Comparison of ENCODE assay signal across 14 mouse cellular contexts in the genomic region with DNA sequence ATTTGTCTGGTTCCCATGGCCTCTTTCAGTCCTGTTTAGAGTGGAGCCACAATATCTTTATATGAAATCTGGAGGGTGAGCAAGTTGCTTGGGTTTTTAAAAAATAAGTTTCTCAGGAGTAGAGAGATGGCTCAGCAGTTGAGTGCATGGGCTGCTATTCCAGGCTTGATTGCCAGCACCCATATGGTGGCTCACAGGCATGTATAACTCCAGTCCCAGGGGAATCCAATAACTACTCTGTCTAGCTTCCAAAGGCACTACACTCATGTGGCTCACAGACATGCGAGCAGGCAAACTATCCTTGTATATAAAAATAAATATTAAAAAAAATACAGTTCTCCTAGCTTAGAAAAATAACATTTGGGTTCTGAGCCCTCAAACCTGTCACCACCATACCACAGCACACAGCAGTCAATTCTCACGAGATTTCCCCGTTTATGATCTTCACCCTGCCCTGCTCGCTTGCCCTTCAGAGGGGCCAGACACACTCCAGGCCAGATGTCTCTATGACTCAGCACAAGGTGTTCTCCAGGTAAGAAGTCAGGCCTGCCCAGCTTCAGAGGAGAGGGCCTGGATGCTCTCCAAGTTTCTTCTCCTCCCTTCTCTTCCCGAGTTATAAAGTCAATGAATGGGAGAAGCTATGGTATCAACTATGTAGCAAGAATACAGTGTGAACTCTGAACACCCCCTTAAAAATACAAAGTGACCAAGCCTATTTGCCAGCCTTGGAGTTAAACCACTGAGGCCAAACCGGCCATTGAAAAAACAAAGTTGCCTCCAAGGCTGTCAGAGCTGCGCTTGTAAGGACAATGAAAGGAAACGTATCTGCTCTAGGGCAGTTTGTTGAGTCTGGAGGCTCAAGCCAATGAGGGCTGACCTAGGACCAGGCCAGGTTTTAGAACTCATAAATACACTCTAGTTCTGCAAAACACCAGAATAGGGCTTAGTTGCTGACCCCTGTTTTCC. TPM values are rescaled to one million over a fixed set of nuclear protein-coding genes. Genes with fewer than 3 reads are reported as not detected.
DNase-seq lines count a peak whose midpoint lies in the region; ATAC-seq and TF ChIP-seq lines count a peak whose summit lies in the region.
"Had no signal": no experiment of that assay in that cellular context is flagged by ENCODE, and none has a peak within 500 bp of the region (broad histone marks: within the 10 kb centered on the region; RNA-seq: fewer than 3 reads in every experiment).

No protein-coding gene starts in this region.

- no peaks in the 10 kb centered on the region for H3K79me2 ChIP-seq in liver, adult 2 months (ENCODE audit: control insufficient read depth, insufficient read depth, low read length)

- 65% methylated on average over 8 of the region's 8 CpGs for WGBS in liver, adult 2 months
- 78% methylated on average over 8 of the region's 8 CpGs for WGBS in liver, embryonic 11.5 days
- 75% methylated on average over 8 of the region's 8 CpGs for WGBS in liver, embryonic 16.5 days (ENCODE audit: insufficient replicate concordance)

- no peak for DNase-seq in gastrocnemius, adult 2 months
- no peak for DNase-seq in gastrocnemius, adult 18-20 months (ENCODE audit: low spot score)
- DNase-seq in liver, adult 2 months (ENCODE audit: extremely low read depth, low read depth, low spot score) = peak; percentile 47
- no peak for DNase-seq in liver, embryonic 11.5 days (ENCODE audit: low spot score)
- DNase-seq in brain, embryonic 18.5 days (ENCODE audit: low read depth, low spot score) = peak; percentile 36
- no peak for DNase-seq in ovary, postnatal 14 days (ENCODE audit: low spot score)
- DNase-seq: adrenal gland, postnatal 25 days; cerebellum, adult 11-12 months; heart, postnatal 4 days; lung, embryonic 14.5 days had no signal

- H3K36me3 ChIP-seq in liver, adult 2 months (ENCODE audit: control insufficient read depth, insufficient read depth, low read length) = no peaks in the 10 kb centered on the region
- H3K36me3 ChIP-seq in liver, embryonic 11.5 days (ENCODE audit: control insufficient read depth, insufficient read depth, low read length) = peaks cover 2% of the 10 kb centered on the region
- H3K36me3 ChIP-seq in liver, embryonic 16.5 days (ENCODE audit: control insufficient read depth, insufficient read depth) = peaks cover 15% of the 10 kb centered on the region

- no peaks in the 10 kb centered on the region for H3K9me3 ChIP-seq in liver, embryonic 11.5 days (ENCODE audit: control insufficient read depth, low read length)
- H3K9me3 ChIP-seq in liver, embryonic 16.5 days (replicated peaks; ENCODE audit: control insufficient read depth, low read length) = no peaks in the 10 kb centered on the region
- H3K9me3 ChIP-seq: G1E; midbrain, embryonic 12.5 days had no signal

- H3K4me2 ChIP-seq in liver, embryonic 11.5 days = no peak overlapping the region
- H3K4me2 ChIP-seq in liver, embryonic 16.5 days (ENCODE audit: low read depth, low read length) = no peak overlapping the region
- H3K4me2 ChIP-seq: lung, embryonic 14.5 days; midbrain, embryonic 12.5 days had no signal

- peak overlapping the region; percentile 17; the same call in 1 of the 2 replicates for H3K27ac ChIP-seq in gastrocnemius, adult 2 months
- no peak overlapping the region for H3K27ac ChIP-seq in liver, adult 2 months (replicated peaks; ENCODE audit: insufficient read depth, low read depth, low read length)
- no peak overlapping the region for H3K27ac ChIP-seq in liver, embryonic 11.5 days (ENCODE audit: low read depth, low read length)
- peak overlapping the region; percentile 39 for H3K27ac ChIP-seq in liver, embryonic 16.5 days (ENCODE audit: low read length)
- H3K27ac ChIP-seq: midbrain, embryonic 12.5 days had no signal

- H3K27me3 ChIP-seq in liver, adult 2 months (ENCODE audit: control insufficient read depth, insufficient read depth, low read length) = no peaks in the 10 kb centered on the region
- H3K27me3 ChIP-seq in liver, embryonic 11.5 days (replicated peaks; ENCODE audit: control insufficient read depth, insufficient read depth, low read length) = no peaks in the 10 kb centered on the region
- no peaks in the 10 kb centered on the region for H3K27me3 ChIP-seq in liver, embryonic 16.5 days (ENCODE audit: control insufficient read depth, insufficient read depth, low read depth, low read length)

- TF ChIP-seq CTCF in gastrocnemius, adult 2 months (IDR thresholded peaks at IDR 0.05) = no peak
- TF ChIP-seq CTCF in liver, adult 2 months (IDR thresholded peaks at IDR 0.05; ENCODE audit: low read depth, low read length) = no peak

- no peak for TF ChIP-seq POLR2A in liver, adult 2 months (IDR thresholded peaks at IDR 0.05; ENCODE audit: extremely low read depth, insufficient read depth, low read length)

- H3K4me3 ChIP-seq in gastrocnemius, adult 2 months = no peak overlapping the region
- no peak overlapping the region for H3K4me3 ChIP-seq in liver, adult 2 months (ENCODE audit: insufficient read depth, low read depth, low read length)
- no peak overlapping the region for H3K4me3 ChIP-seq in liver, embryonic 11.5 days (ENCODE audit: low read depth, low read length)
- no peak overlapping the region for H3K4me3 ChIP-seq in liver, embryonic 16.5 days (ENCODE audit: low read depth, low read length)
- H3K4me3 ChIP-seq: midbrain, embryonic 12.5 days had no signal

- ATAC-seq in liver, embryonic 11.5 days (replicated peaks; ENCODE audit: low FRiP score) = no peak
- no peak for ATAC-seq in liver, embryonic 16.5 days (ENCODE audit: low read depth)
- ATAC-seq: inflammation-experienced regulatory T-cells, adult 6 months had no signal

- H3K9ac ChIP-seq in liver, adult 2 months (ENCODE audit: low read depth, low read length) = no peak overlapping the region
- no peak overlapping the region for H3K9ac ChIP-seq in liver, embryonic 11.5 days (ENCODE audit: low read depth, low read length)
- peak overlapping the region; percentile 10 for H3K9ac ChIP-seq in liver, embryonic 16.5 days (ENCODE audit: low read depth, low read length)
- H3K9ac ChIP-seq: lung, embryonic 14.5 days; midbrain, embryonic 12.5 days had no signal

- H3K4me1 ChIP-seq in liver, adult 2 months (ENCODE audit: control insufficient read depth, insufficient read depth, low read length) = peaks cover 10% of the 10 kb centered on the region
- H3K4me1 ChIP-seq in liver, embryonic 11.5 days (replicated peaks; ENCODE audit: control insufficient read depth, insufficient read depth, low read length) = peaks cover 35% of the 10 kb centered on the region
- H3K4me1 ChIP-seq in liver, embryonic 16.5 days (ENCODE audit: control insufficient read depth, low read depth, low read length) = peaks cover 77% of the 10 kb centered on the region

- intact Hi-C loops in gastrocnemius, adult 2 months (cut with DNase I) = no loop called here

RNA-seq across cellular contexts. Expression of a gene that starts 12.3 kb away (rescaled TPM):
- total RNA-seq in gastrocnemius, adult 2 months (2021) = 100 to 1,000 TPM; 147 to 151 TPM
- total RNA-seq in gastrocnemius, adult 18-20 months (2021) = 100 to 1,000 TPM; 146 to 183 TPM
- total RNA-seq in liver, adult 2 months (2014; rRNA removed) = 62.5 and 82.7 TPM in 2 replicates
- 97.8 and 112 TPM in 2 replicates for polyA plus RNA-seq in liver, adult 2 months (2012; rRNA removed)
- polyA plus RNA-seq in liver, embryonic 11.5 days (2014; fragmentation: Nextera tagmentation; extraction: Ambion mirVana) = 242 and 253 TPM in 2 replicates
- 316 and 338 TPM in 2 replicates for polyA plus RNA-seq in liver, embryonic 16.5 days (2015; fragmentation: Nextera tagmentation; extraction: Ambion mirVana)

RNA-seq across cellular contexts. Expression of a gene that starts 31.5 kb away (rescaled TPM):
- 1 to 10 TPM; 4.1 to 5.8 TPM for total RNA-seq in gastrocnemius, adult 2 months (2021)
- 1 to 10 TPM; 2.4 to 2.5 TPM for total RNA-seq in gastrocnemius, adult 18-20 months (2021)
- total RNA-seq in liver, adult 2 months (2014; rRNA removed) = 119 TPM in 2 replicates
- 127 and 162 TPM in 2 replicates for polyA plus RNA-seq in liver, adult 2 months (2012; rRNA removed)
- 112 and 129 TPM in 2 replicates for polyA plus RNA-seq in liver, embryonic 11.5 days (2014; fragmentation: Nextera tagmentation; extraction: Ambion mirVana)
- polyA plus RNA-seq in liver, embryonic 16.5 days (2015; fragmentation: Nextera tagmentation; extraction: Ambion mirVana) = 74.4 and 75.8 TPM in 2 replicates

Comparison
In these comparisons a context has a peak if more than half of its experiments do, and no peak if none do; other contexts are left out.
1. DNase-seq: peak in liver, adult 2 months (single experiment) and brain, embryonic 18.5 days (single experiment); none in gastrocnemius, adult 2 months (single experiment), gastrocnemius, adult 18-20 months (single experiment), liver, embryonic 11.5 days (single experiment) and ovary, postnatal 14 days (single experiment).
2. H3K27ac ChIP-seq: peak in gastrocnemius, adult 2 months (single experiment) and liver, embryonic 16.5 days (single experiment); none in liver, adult 2 months (single experiment) and liver, embryonic 11.5 days (single experiment).
3. RNA of a gene that starts 31.5 kb away (total RNA-seq): 119 TPM in liver, adult 2 months; 4.1 to 5.8 TPM in gastrocnemius, adult 2 months and 2.4 to 2.5 TPM in gastrocnemius, adult 18-20 months; every median in the first group is over 10 times any median in the second.